In genomic region chr15:7130691-7131225, GRCm38 (mm10) we compare ENCODE assay signal across 8 mouse cellular contexts. TPM values are rescaled to one million over a fixed set of nuclear protein-coding genes. Genes with fewer than 3 reads are reported as not detected.
DNase-seq lines count a peak whose midpoint lies in the region; ATAC-seq and TF ChIP-seq lines count a peak whose summit lies in the region.

No protein-coding gene starts in this region.

- H3K27me3 ChIP-seq in liver, adult 2 months (ENCODE audit: control insufficient read depth, insufficient read depth, low read length), result no peaks in the 10 kb centered on the region
- peaks cover 49% of the 10 kb centered on the region for H3K27me3 ChIP-seq in forebrain, embryonic 10.5 days (ENCODE audit: poor library complexity, severe bottlenecking)
- H3K27me3 ChIP-seq in limb, embryonic 11.5 days (ENCODE audit: control insufficient read depth, insufficient read depth, low read length), result no peaks in the 10 kb centered on the region
- H3K27me3 ChIP-seq in neural tube, embryonic 15.5 days (replicated peaks), result no peaks in the 10 kb centered on the region

- H3K9ac ChIP-seq in liver, adult 2 months (ENCODE audit: low read depth, low read length), result peak overlapping the region; percentile 99
- no peak overlapping the region for H3K9ac ChIP-seq in limb, embryonic 11.5 days (ENCODE audit: low read length)
- H3K9ac ChIP-seq in neural tube, embryonic 15.5 days (replicated peaks), result peak overlapping the region; percentile 21; the same call in 1 of the 2 replicates

- ATAC-seq in limb, embryonic 11.5 days (ENCODE audit: insufficient number of reproducible peaks, low FRiP score, low TSS enrichment, low read depth), result no peak
- no peak for ATAC-seq in neural tube, embryonic 15.5 days (ENCODE audit: low FRiP score)

- H3K79me2 ChIP-seq in liver, adult 2 months (ENCODE audit: control insufficient read depth, insufficient read depth, low read length), result peaks cover 21% of the 10 kb centered on the region; the same call in 1 of the 2 replicates

- H3K4me3 ChIP-seq in liver, adult 2 months (ENCODE audit: insufficient read depth, low read depth, low read length), result peak overlapping the region; percentile 98
- peak overlapping the region; percentile 84 for H3K4me3 ChIP-seq in forebrain, embryonic 10.5 days
- H3K4me3 ChIP-seq in limb, embryonic 11.5 days (ENCODE audit: low read depth, low read length), result peak overlapping the region; percentile 74
- H3K4me3 ChIP-seq in neural tube, embryonic 15.5 days (replicated peaks), result peak overlapping the region; percentile 82

- TF ChIP-seq POLR2A in liver, adult 2 months (IDR thresholded peaks at IDR 0.05; ENCODE audit: extremely low read depth, insufficient read depth, low read length), result no peak

- no peaks in the 10 kb centered on the region; the same call in 1 of the 2 replicates for H3K36me3 ChIP-seq in liver, adult 2 months (ENCODE audit: control insufficient read depth, insufficient read depth, low read length)
- no peaks in the 10 kb centered on the region for H3K36me3 ChIP-seq in forebrain, embryonic 10.5 days (replicated peaks)
- no peaks in the 10 kb centered on the region for H3K36me3 ChIP-seq in limb, embryonic 11.5 days (ENCODE audit: control insufficient read depth, insufficient read depth, low read length)
- H3K36me3 ChIP-seq in neural tube, embryonic 15.5 days, result no peaks in the 10 kb centered on the region

- H3K4me2 ChIP-seq in limb, embryonic 11.5 days (ENCODE audit: low read depth, severe bottlenecking), result peak overlapping the region; percentile 89
- peak overlapping the region; percentile 94 for H3K4me2 ChIP-seq in neural tube, embryonic 15.5 days

- WGBS in liver, adult 2 months, result 10% methylated on average over 7 of the region's 7 CpGs
- WGBS in forebrain, embryonic 10.5 days, result 24% methylated on average over 7 of the region's 7 CpGs
- 28% methylated on average over 7 of the region's 7 CpGs for WGBS in limb, embryonic 11.5 days
- WGBS in neural tube, embryonic 15.5 days, result 35% methylated on average over 7 of the region's 7 CpGs

- DNase-seq in liver, adult 2 months (ENCODE audit: extremely low read depth, low read depth, low spot score), result peak; percentile 72
- no peak for DNase-seq in liver
- no peak for DNase-seq in forebrain, embryonic 10.5 days (ENCODE audit: extremely low spot score, low spot score)
- no peak for DNase-seq in limb, embryonic 11.5 days (ENCODE audit: low spot score)
- DNase-seq in adrenal gland, postnatal 25 days, result no peak
- no peak for DNase-seq in cerebellum, postnatal 14 days
- no peak for DNase-seq in thymus, postnatal 36 days

- peak overlapping the region; percentile 98 for H3K27ac ChIP-seq in liver, adult 2 months (replicated peaks; ENCODE audit: insufficient read depth, low read depth, low read length)
- no peak overlapping the region for H3K27ac ChIP-seq in forebrain, embryonic 10.5 days
- no peak overlapping the region for H3K27ac ChIP-seq in limb, embryonic 11.5 days (replicated peaks; ENCODE audit: low read depth, low read length)
- H3K27ac ChIP-seq in neural tube, embryonic 15.5 days (replicated peaks), result no peak overlapping the region

- no peaks in the 10 kb centered on the region for H3K9me3 ChIP-seq in forebrain, embryonic 10.5 days
- no peaks in the 10 kb centered on the region for H3K9me3 ChIP-seq in limb, embryonic 11.5 days (ENCODE audit: control insufficient read depth, low read length)
- H3K9me3 ChIP-seq in neural tube, embryonic 15.5 days (replicated peaks), result no peaks in the 10 kb centered on the region

- no peak for TF ChIP-seq CTCF in liver, adult 2 months (IDR thresholded peaks at IDR 0.05; ENCODE audit: low read depth, low read length)

- H3K4me1 ChIP-seq in liver, adult 2 months (ENCODE audit: control insufficient read depth, insufficient read depth, low read length), result peaks cover 17% of the 10 kb centered on the region
- peaks cover 30% of the 10 kb centered on the region for H3K4me1 ChIP-seq in forebrain, embryonic 10.5 days
- peaks cover 2% of the 10 kb centered on the region; the same call in 1 of the 2 replicates for H3K4me1 ChIP-seq in limb, embryonic 11.5 days (ENCODE audit: control insufficient read depth, insufficient read depth, low read length)
- peaks cover 35% of the 10 kb centered on the region for H3K4me1 ChIP-seq in neural tube, embryonic 15.5 days

RNA-seq across cellular contexts. Expression of gene Lifr, which starts 40.3 kb away (rescaled TPM):
- 386 and 431 TPM in 2 replicates for total RNA-seq in liver, adult 2 months (2014; rRNA removed)
- 134 and 159 TPM in 2 replicates for polyA plus RNA-seq in liver, adult 2 months (2012; rRNA removed)
- polyA plus RNA-seq in forebrain, embryonic 10.5 days (2016; fragmentation: Nextera tagmentation; extraction: Ambion mirVana), result 5.6 and 7.4 TPM in 2 replicates
- polyA plus RNA-seq in limb, embryonic 11.5 days (2014; fragmentation: Nextera tagmentation; extraction: Ambion mirVana), result 24.6 and 25.8 TPM in 2 replicates
- polyA plus RNA-seq in neural tube, embryonic 15.5 days (2015; fragmentation: Nextera tagmentation; extraction: Ambion mirVana), result 18.8 and 22.1 TPM in 2 replicates
- 29.3 and 33.2 TPM in 2 replicates for total RNA-seq in adrenal gland, postnatal 25 days (2021)
